Mouse (Mus musculus) heart, postnatal 0 days (tissue): ENCODE data around the gene Bend7.

Experiments used
- CTCF ChIP-seq: IDR thresholded peaks from 2 replicates; pipeline ENCODE4 v1.5.1; 2016; ENCODE audit warnings: antibody characterized with exemption, control low read depth, low read depth
- EP300 ChIP-seq: IDR thresholded peaks from 2 replicates; pipeline ENCODE4 v1.6.1; 2016; ENCODE audit warnings: antibody characterized with exemption, low read depth

DNA sequence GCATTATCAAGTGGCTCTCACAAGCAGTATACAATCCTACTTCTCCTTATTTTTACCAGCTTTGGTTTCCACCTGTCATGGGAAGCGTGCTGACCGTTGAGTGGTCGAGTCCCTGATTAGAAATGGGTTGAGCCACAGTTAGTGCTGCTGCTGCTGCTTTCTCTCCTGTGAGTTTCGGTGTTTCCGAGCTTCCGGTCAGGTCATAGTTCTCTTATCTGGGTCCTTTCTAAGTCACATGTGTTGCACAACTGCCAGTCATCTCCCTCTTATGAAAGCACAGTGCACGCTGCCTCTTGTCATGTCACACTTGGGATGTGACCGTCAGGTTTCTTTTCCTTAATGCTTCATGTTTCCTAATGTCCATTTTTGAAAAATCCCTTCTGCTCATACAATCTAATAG lies 59.7 kb downstream of the Bend7 start:
- no peak for TF ChIP-seq CTCF
- no peak for TF ChIP-seq EP300
